Mouse (Mus musculus): ENCODE measurements around the gene Gys1. TPM values are rescaled to one million over a fixed set of nuclear protein-coding genes. Genes with fewer than 3 reads are reported as not detected.

The Gys1 gene
- polyA plus RNA-seq, 1 experiment from 2014 or later = 36.0 TPM

- Histone ChIP-seq H3K4me3 (ENCODE audit: low read depth, low read length) (peak overlapping the region; percentile 47), H3K27ac (ENCODE audit: low read depth) (peak overlapping the region; percentile 49), H3K4me1 (replicated peaks; ENCODE audit: control insufficient read depth, insufficient read depth, low read length) (peaks cover 15% of the 10 kb centered on the region), H3K9ac (ENCODE audit: low read length) (peak overlapping the region; percentile 58; the same call in 1 of the 2 replicates), H3K27me3 (replicated peaks; ENCODE audit: control insufficient read depth, insufficient read depth, low read length) (no peaks in the 10 kb centered on the region), H3K36me3 (ENCODE audit: control insufficient read depth, insufficient read depth, low read length) (peaks cover 6% of the 10 kb centered on the region; the same call in 1 of the 2 replicates), H3K9me3 (ENCODE audit: control insufficient read depth, low read length) (no peaks in the 10 kb centered on the region), H3K4me2 (ENCODE audit: low read length) (peak overlapping the region; percentile 57)
- WGBS = 29% methylated on average over 11 of the region's 11 CpGs
- peak; percentile 5; the same call in 1 of the 2 replicates for ATAC-seq (replicated peaks; ENCODE audit: low FRiP score, low TSS enrichment, low read depth)
- DNase-seq (ENCODE audit: low spot score) = peak; percentile 68
Observed at GRCm38 (mm10) chr7:45487861-45488292, 53.2 kb downstream of the Gys1 start.

- peaks cover 15% of the 10 kb centered on the region for H3K4me1 ChIP-seq (replicated peaks; ENCODE audit: control insufficient read depth, insufficient read depth, low read length)
- H3K9ac ChIP-seq (ENCODE audit: low read length) = peak within 1 kb of the TSS; percentile 58
- peaks cover 13% of the 10 kb centered on the region for H3K36me3 ChIP-seq (ENCODE audit: control insufficient read depth, insufficient read depth, low read length)
- H3K4me3 ChIP-seq (ENCODE audit: low read depth, low read length) = peak within 1 kb of the TSS; percentile 47
- H3K9me3 ChIP-seq (ENCODE audit: control insufficient read depth, low read length) = no peaks in the 10 kb centered on the region
- peak within 1 kb of the TSS; percentile 57 for H3K4me2 ChIP-seq (ENCODE audit: low read length)
- DNase-seq (ENCODE audit: low spot score) (peak; percentile 71), ATAC-seq (replicated peaks; ENCODE audit: low FRiP score, low TSS enrichment, low read depth) (peak; percentile 58)
- H3K27ac ChIP-seq (ENCODE audit: low read depth) = peak within 1 kb of the TSS; percentile 49
- 10% methylated on average over 38 of the region's 38 CpGs for WGBS
- no peaks in the 10 kb centered on the region for H3K27me3 ChIP-seq (replicated peaks; ENCODE audit: control insufficient read depth, insufficient read depth, low read length)
Observed at GRCm38 (mm10) chr7:45488293-45489204, 53.9 kb downstream of the Gys1 start, which contains the start of gene Dhdh. Dhdh (minus strand) TSS chr7:45488805.

GRCm38 (mm10) chr7:45489578-45489977 lies 54.9 kb downstream of the Gys1 start:
- H3K27ac ChIP-seq (ENCODE audit: low read depth) = no peak overlapping the region
- no peak overlapping the region for H3K4me2 ChIP-seq (ENCODE audit: low read length)
- no peak overlapping the region for H3K4me3 ChIP-seq (ENCODE audit: low read depth, low read length)
- ATAC-seq (replicated peaks; ENCODE audit: low FRiP score, low TSS enrichment, low read depth) = no peak
- H3K9ac ChIP-seq (ENCODE audit: low read length) = no peak overlapping the region
- H3K36me3 ChIP-seq (ENCODE audit: control insufficient read depth, insufficient read depth, low read length) = peaks cover 23% of the 10 kb centered on the region
- H3K27me3 ChIP-seq (replicated peaks; ENCODE audit: control insufficient read depth, insufficient read depth, low read length) = no peaks in the 10 kb centered on the region
- no peaks in the 10 kb centered on the region for H3K9me3 ChIP-seq (ENCODE audit: control insufficient read depth, low read length)
- peaks cover 15% of the 10 kb centered on the region for H3K4me1 ChIP-seq (replicated peaks; ENCODE audit: control insufficient read depth, insufficient read depth, low read length)
- 76% methylated on average over 7 of the region's 7 CpGs for WGBS
- DNase-seq (ENCODE audit: low spot score) = no peak

- WGBS = 19% methylated on average over 9 of the region's 9 CpGs
- Histone ChIP-seq H3K4me3 (ENCODE audit: low read depth, low read length) (no peak overlapping the region), H3K4me2 (ENCODE audit: low read length) (0 out of 2 replicates have a peak overlapping the region, but pooled peaks have one; percentile 6), H3K27ac (ENCODE audit: low read depth) (peak overlapping the region; percentile 27; the same call in 1 of the 2 replicates), H3K27me3 (replicated peaks; ENCODE audit: control insufficient read depth, insufficient read depth, low read length) (no peaks in the 10 kb centered on the region), H3K9me3 (ENCODE audit: control insufficient read depth, low read length) (no peaks in the 10 kb centered on the region), H3K9ac (ENCODE audit: low read length) (no peak overlapping the region), H3K36me3 (ENCODE audit: control insufficient read depth, insufficient read depth, low read length) (peaks cover 35% of the 10 kb centered on the region), H3K4me1 (replicated peaks; ENCODE audit: control insufficient read depth, insufficient read depth, low read length) (peaks cover 15% of the 10 kb centered on the region)
- no peak for ATAC-seq (replicated peaks; ENCODE audit: low FRiP score, low TSS enrichment, low read depth)
- no peak for DNase-seq (ENCODE audit: low spot score)
Observed at GRCm38 (mm10) chr7:45490822-45491221, 56.2 kb downstream of the Gys1 start.

GRCm38 (mm10) chr7:45491264-45491663 lies 56.6 kb downstream of the Gys1 start:
- 24% methylated on average over 3 of the region's 3 CpGs for WGBS
- Histone ChIP-seq H3K36me3 (ENCODE audit: control insufficient read depth, insufficient read depth, low read length) (peaks cover 40% of the 10 kb centered on the region), H3K4me2 (ENCODE audit: low read length) (0 out of 2 replicates have a peak overlapping the region, but pooled peaks have one; percentile 6), H3K9me3 (ENCODE audit: control insufficient read depth, low read length) (no peaks in the 10 kb centered on the region), H3K4me1 (replicated peaks; ENCODE audit: control insufficient read depth, insufficient read depth, low read length) (peaks cover 15% of the 10 kb centered on the region), H3K27me3 (replicated peaks; ENCODE audit: control insufficient read depth, insufficient read depth, low read length) (no peaks in the 10 kb centered on the region), H3K4me3 (ENCODE audit: low read depth, low read length) (no peak overlapping the region), H3K9ac (ENCODE audit: low read length) (no peak overlapping the region), H3K27ac (ENCODE audit: low read depth) (peak overlapping the region; percentile 27; the same call in 1 of the 2 replicates)
- DNase-seq (ENCODE audit: low spot score) = no peak
- ATAC-seq (replicated peaks; ENCODE audit: low FRiP score, low TSS enrichment, low read depth) = no peak

GRCm38 (mm10) chr7:45492225-45492844 lies 57.7 kb downstream of the Gys1 start:
- no peak for ATAC-seq (replicated peaks; ENCODE audit: low FRiP score, low TSS enrichment, low read depth)
- WGBS = 93% methylated on average over 8 of the region's 8 CpGs
- no peaks in the 10 kb centered on the region for H3K27me3 ChIP-seq (replicated peaks; ENCODE audit: control insufficient read depth, insufficient read depth, low read length)
- H3K9ac ChIP-seq (ENCODE audit: low read length) = no peak overlapping the region
- H3K9me3 ChIP-seq (ENCODE audit: control insufficient read depth, low read length) = no peaks in the 10 kb centered on the region
- H3K27ac ChIP-seq (ENCODE audit: low read depth) = no peak overlapping the region
- no peak overlapping the region for H3K4me2 ChIP-seq (ENCODE audit: low read length)
- peaks cover 51% of the 10 kb centered on the region for H3K36me3 ChIP-seq (ENCODE audit: control insufficient read depth, insufficient read depth, low read length)
- no peak overlapping the region for H3K4me3 ChIP-seq (ENCODE audit: low read depth, low read length)
- peaks cover 15% of the 10 kb centered on the region for H3K4me1 ChIP-seq (replicated peaks; ENCODE audit: control insufficient read depth, insufficient read depth, low read length)
- no peak for DNase-seq (ENCODE audit: low spot score)

GRCm38 (mm10) chr7:45492951-45493350 lies 58.3 kb downstream of the Gys1 start:
- no peak for ATAC-seq (replicated peaks; ENCODE audit: low FRiP score, low TSS enrichment, low read depth)
- H3K36me3 ChIP-seq (ENCODE audit: control insufficient read depth, insufficient read depth, low read length) = peaks cover 57% of the 10 kb centered on the region

GRCm38 (mm10) chr7:45494548-45494947 lies 59.9 kb downstream of the Gys1 start:
- ATAC-seq (replicated peaks; ENCODE audit: low FRiP score, low TSS enrichment, low read depth) (no peak), DNase-seq (ENCODE audit: low spot score) (no peak)
- H3K4me2 ChIP-seq (ENCODE audit: low read length) = no peak overlapping the region
- H3K27ac ChIP-seq (ENCODE audit: low read depth) = no peak overlapping the region
- peaks cover 8% of the 10 kb centered on the region for H3K4me1 ChIP-seq (replicated peaks; ENCODE audit: control insufficient read depth, insufficient read depth, low read length)
- WGBS = 87% methylated on average over 9 of the region's 9 CpGs
- no peaks in the 10 kb centered on the region for H3K9me3 ChIP-seq (ENCODE audit: control insufficient read depth, low read length)
- H3K36me3 ChIP-seq (ENCODE audit: control insufficient read depth, insufficient read depth, low read length) = peaks cover 73% of the 10 kb centered on the region
- H3K9ac ChIP-seq (ENCODE audit: low read length) = no peak overlapping the region
- H3K4me3 ChIP-seq (ENCODE audit: low read depth, low read length) = no peak overlapping the region
- H3K27me3 ChIP-seq (replicated peaks; ENCODE audit: control insufficient read depth, insufficient read depth, low read length) = no peaks in the 10 kb centered on the region

More at GRCm38 (mm10) chr7:45492951-45493350, 58.3 kb downstream of the Gys1 start:
- Histone ChIP-seq H3K4me3 (ENCODE audit: low read depth, low read length) (no peak overlapping the region), H3K9me3 (ENCODE audit: control insufficient read depth, low read length) (no peaks in the 10 kb centered on the region), H3K27me3 (replicated peaks; ENCODE audit: control insufficient read depth, insufficient read depth, low read length) (no peaks in the 10 kb centered on the region), H3K9ac (ENCODE audit: low read length) (no peak overlapping the region), H3K4me1 (replicated peaks; ENCODE audit: control insufficient read depth, insufficient read depth, low read length) (peaks cover 12% of the 10 kb centered on the region), H3K27ac (ENCODE audit: low read depth) (no peak overlapping the region), H3K4me2 (ENCODE audit: low read length) (no peak overlapping the region)
- 91% methylated on average over 5 of the region's 5 CpGs for WGBS
- no peak for DNase-seq (ENCODE audit: low spot score)

All from intestine, embryonic 14.5 days (tissue).